Mouse (Mus musculus) small intestine, adult 2 months (tissue): ENCODE measurements around the gene Mtus2.

Experiments used
- CTCF ChIP-seq: fragments of 200-500 bp; IDR thresholded peaks from 2 replicates; pipeline ENCODE4 v1.5.1; 2012; ENCODE audit warnings: low read depth, mild to moderate bottlenecking, control low read depth, inconsistent platforms, low read length, moderate library complexity, mixed read lengths; ENCODE audit not compliant: insufficient replicate concordance, insufficient read length; ENCODE audit errors: extremely low read depth
- POLR2A ChIP-seq: fragments of 200-500 bp; IDR thresholded peaks from 2 replicates; pipeline ENCODE4 v1.6.1; 2012; ENCODE audit warnings: low read depth, mild to moderate bottlenecking, control low read depth, inconsistent platforms, low read length, moderate library complexity

- TF ChIP-seq CTCF (no peak), POLR2A (no peak)
Observed at GRCm38 (mm10) chr5:147911744-147912143, 45.4 kb upstream of the Mtus2 start.
